Mouse (Mus musculus) erythroblast, adult 5-6 weeks (primary cell): ENCODE results near the gene Tefm. TPM values are rescaled to one million over a fixed set of nuclear protein-coding genes. Genes with fewer than 3 reads are reported as not detected.

Source experiments
- ATAC-seq: replicated peaks from 2 replicates; pipeline ENCODE4 v1.8.0; 2016; ENCODE audit warnings: moderate number of reproducible peaks, mild to moderate bottlenecking, moderate TSS enrichment, inconsistent platforms; ENCODE audit not compliant: poor library complexity, low FRiP score, severe bottlenecking
- total RNA-seq, 2 experiments: library from RNA; stranded (forward) in 1 of 2; stranded (reverse) in 1 of 2; fragments of 150-400 nt in 1 of 2; fragments of 200-764, 138-1000 nt in 1 of 2; gene quantifications; 2 replicates each; pipeline versions ENCODE4 v1.2.3 to v1.2.4; 2015 to 2017; ENCODE audit warnings: low replicate concordance in 2 of 2

Tefm gene
- total RNA-seq, 2 experiments from 2014 or later = 0.77 to 4.0 TPM

DNA sequence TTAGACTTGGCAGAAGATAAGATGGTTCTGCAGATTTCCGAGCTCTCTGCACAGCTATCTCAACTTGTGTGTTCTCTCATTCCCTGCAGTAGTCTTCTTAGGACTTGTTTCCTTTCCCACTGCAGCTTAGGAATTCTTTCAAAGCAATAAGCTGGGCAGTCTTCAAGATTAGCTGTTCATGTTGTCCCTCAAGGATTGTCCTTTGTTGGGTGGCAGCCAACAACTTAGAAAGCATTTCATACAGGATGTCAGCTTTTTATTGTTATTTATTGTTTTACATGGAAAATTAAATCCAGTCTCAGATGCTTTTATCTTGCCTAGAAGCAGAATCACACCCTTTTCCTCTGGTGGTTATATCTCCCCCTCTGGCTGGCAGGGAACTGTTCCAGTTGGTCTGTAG, 25.6 kb downstream of the Tefm start:
- no peak for ATAC-seq

DNA sequence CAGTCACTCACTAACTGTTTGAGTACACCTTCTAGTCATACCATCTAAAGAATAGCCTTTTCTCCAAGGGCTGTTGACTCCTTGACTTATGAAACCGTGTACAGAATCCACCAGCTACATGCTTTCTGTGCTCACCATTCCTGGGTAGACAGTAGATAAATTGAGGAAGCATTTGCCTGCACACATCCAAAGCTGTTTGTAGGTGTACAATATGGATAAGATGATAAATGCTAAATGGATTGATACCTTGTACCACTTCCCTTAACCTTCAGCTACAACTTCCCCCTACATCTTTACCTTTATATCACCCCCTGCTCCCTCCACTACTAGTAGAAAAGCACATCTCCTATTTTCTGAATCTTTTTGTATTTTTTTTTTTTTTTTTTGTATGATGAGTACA, 37.6 kb downstream of the Tefm start:
- no peak for ATAC-seq

DNA sequence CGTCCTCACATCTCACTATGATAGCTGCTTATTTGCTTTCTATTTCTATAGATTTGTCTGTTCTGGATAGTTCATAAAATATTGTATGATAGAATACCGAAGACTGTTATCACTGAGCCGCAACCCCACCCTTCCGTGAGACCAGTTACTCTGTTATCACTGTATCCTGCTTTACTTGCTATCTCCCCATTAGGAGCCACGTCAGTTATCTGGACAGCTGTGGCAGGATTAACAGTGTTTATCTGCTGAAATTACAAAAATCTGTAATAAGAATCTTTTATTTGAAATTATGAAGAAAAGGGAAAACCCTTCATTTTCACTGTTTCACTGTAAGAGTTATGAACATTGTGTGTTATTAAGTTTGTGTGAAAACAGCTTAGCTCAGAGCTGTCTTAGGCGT, 40.7 kb downstream of the Tefm start:
- ATAC-seq = no peak

DNA sequence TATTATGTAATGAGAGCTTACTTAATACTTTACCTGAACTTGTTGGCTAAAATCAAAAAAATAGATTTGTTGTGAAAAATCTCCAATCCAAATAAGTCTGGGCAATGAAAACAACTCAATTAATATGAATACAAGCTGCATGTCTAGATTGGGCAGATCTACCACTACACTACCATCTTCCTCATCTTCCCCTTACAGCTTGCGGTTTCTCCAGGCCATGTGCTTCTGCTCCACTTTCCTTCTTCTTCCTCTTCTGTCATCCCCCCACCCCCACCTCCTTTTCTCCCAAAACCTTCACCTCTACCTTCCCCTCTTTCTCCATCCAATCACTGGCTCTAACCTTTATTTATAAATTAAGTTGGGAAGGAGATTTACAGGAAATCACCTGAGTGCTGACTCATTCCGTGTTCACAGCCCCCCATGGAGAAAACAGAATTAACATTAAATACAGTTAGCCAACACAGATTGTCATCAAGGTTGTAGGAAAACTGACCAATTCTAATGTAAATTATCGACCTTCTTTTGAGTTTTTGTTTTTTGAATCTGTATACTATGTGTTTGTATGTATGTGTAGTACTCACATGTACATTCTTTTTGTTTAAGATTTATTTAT, 43.4 kb downstream of the Tefm start:
- no peak for ATAC-seq

DNA sequence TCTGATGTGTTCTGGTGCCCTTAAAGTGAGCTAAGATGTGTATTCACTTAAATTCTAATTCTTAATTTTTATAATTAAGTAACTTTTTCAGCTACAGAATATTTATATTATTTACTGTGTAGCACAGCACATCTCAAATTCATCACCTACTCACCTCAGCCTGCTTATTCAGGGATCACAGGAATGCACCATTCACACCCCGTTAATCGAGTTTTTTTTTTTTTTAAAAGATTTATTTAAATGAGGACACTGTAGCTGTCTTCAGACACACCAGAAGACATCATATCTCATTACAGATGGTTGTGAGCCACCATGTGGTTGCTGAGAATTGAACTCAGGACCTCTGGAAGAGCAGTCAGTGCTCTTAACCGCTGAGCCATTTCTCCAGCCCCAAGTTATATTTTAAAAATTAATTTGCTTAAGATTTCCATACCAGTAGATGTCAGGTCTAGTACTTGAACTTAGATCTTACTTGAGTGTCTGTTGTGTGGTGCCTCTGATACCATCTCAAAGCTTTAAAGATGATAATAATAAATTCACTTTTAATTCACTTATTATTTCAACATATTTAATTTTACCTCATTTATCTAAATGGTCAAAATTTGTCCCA, 51.3 kb downstream of the Tefm start:
- no peak for ATAC-seq

DNA sequence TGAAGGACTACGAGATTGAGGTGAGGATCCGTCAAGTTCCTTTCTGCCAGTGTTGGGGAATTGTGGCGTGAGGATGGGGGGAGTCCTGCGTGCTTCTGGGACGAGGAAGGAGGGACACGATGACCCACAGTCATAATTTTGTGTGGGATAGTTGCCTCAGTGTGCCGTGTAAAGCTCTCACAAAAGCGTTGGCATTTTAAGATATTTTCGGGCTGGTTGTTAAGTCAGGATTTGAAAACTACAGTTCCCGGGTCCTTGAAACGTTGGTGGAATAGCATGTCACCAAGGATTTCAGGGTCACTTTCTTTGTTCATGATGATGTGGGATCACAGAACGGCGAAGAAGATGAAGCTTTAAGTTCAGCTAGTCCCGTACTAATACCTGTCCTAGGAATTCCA, 52.2 kb downstream of the Tefm start:
- no peak for ATAC-seq

DNA sequence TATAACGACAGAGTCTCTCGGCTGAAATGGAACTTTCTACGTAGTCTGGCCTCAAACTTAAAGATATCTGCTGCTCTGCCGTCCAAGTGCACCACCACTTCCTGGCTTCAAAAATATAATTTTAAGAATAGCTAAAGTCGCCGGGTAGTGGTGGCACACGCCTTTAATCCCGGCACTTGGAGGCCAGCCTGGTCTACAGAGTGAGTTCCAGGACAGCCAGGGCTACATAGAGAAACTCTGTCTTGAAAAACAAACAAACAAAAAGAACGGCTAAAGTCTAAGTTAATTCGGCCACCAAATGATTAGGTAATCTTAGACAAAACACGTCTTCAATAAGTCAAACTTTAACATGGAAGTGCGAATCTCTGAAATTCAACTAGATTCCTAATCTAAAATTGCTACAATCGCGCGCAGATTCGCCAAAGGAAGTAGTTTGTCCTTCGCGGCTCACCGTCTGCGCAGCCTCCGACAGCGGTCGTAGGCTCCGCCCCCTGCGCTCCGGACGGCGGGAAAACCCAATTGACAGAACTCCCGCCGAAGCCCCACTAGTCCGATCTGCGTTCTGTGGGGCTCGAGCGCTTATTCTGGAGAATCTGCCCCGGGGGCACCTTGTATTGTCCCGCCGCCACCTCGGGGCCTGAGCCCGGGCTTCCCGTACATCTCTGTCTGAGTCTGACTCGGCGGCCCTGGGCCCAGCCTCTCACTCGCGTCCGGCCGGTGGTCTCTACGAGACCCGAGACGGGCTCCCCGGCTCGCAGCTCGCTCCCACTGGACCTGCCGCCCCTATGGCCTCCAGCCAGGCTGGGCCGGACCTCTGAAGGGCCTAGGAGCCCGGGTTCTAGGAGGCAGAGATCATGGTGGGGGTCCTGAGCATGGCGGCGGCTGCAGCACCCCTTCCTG, 52.8 kb downstream of the Tefm start, which contains the start of gene Atad5:
TSS of gene Atad5 (plus strand) at position 484 of the 900 bp plus-strand sequence.
- ATAC-seq = peak; percentile 86

DNA sequence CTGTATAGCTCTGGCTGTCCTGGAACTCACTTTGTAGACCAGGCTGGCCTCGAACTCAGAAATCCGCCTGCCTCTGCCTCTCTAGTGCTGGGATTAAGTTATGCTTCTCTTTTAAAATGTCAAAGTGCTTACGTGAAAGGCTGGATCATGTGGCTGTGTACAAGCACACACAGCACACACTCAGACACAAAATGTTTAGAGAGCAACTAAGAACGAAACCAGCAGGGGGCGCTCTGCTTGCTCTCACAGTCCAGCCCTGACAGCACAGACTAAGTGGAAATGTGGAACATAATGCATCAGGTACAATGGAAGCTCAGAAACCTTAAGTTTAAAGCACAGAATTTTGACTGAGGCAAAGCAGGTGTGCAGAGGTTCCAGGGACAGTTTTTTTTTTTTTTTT, 55.1 kb downstream of the Tefm start:
- ATAC-seq = peak; percentile 72

Other genes with a start within 250 kb of the Tefm start
- gene Utp6, start 179.8 kb downstream of the Tefm start, total RNA-seq (2015; ENCODE audit: low replicate concordance) = 2.3 and 15.0 TPM in 2 replicates
- 13.4 and 17.3 TPM in 2 replicates for gene Utp6, start 179.8 kb downstream of the Tefm start, total RNA-seq (2017; ENCODE audit: low replicate concordance)
- gene Suz12, start 149.1 kb downstream of the Tefm start, total RNA-seq (2015; ENCODE audit: low replicate concordance) = 30.6 and 40.1 TPM in 2 replicates
- gene Suz12, start 149.1 kb downstream of the Tefm start, total RNA-seq (2017; ENCODE audit: low replicate concordance) = 42.0 and 55.1 TPM in 2 replicates
- 57.5 and 58.4 TPM in 2 replicates for gene Crlf3, start 61.2 kb downstream of the Tefm start, total RNA-seq (2015; ENCODE audit: low replicate concordance)
- 82.4 and 107 TPM in 2 replicates for gene Crlf3, start 61.2 kb downstream of the Tefm start, total RNA-seq (2017; ENCODE audit: low replicate concordance)
- gene Atad5, start 52.8 kb downstream of the Tefm start, total RNA-seq (2015; ENCODE audit: low replicate concordance) = 25.1 and 32.1 TPM in 2 replicates
- 25.4 and 38.9 TPM in 2 replicates for gene Atad5, start 52.8 kb downstream of the Tefm start, total RNA-seq (2017; ENCODE audit: low replicate concordance)
- gene Adap2, start 11.9 kb upstream of the Tefm start, total RNA-seq (2015; ENCODE audit: low replicate concordance) = 1.7 and 5.0 TPM in 2 replicates
- 1.0 and 2.5 TPM in 2 replicates for gene Adap2, start 11.9 kb upstream of the Tefm start, total RNA-seq (2017; ENCODE audit: low replicate concordance)
- not detected in 2 replicates for gene Rnf135, start 41.7 kb upstream of the Tefm start, total RNA-seq (2015; ENCODE audit: low replicate concordance)
- gene Rnf135, start 41.7 kb upstream of the Tefm start, total RNA-seq (2017; ENCODE audit: low replicate concordance) = 0.42 and 0.60 TPM in 2 replicates
- gene Rhot1, start 66.8 kb upstream of the Tefm start, total RNA-seq (2015; ENCODE audit: low replicate concordance) = 10.2 and 11.9 TPM in 2 replicates
- 9.8 and 10.3 TPM in 2 replicates for gene Rhot1, start 66.8 kb upstream of the Tefm start, total RNA-seq (2017; ENCODE audit: low replicate concordance)
- not detected in 2 replicates for gene Rhbdl3, start 158.7 kb upstream of the Tefm start, total RNA-seq (2015; ENCODE audit: low replicate concordance)
- gene Rhbdl3, start 158.7 kb upstream of the Tefm start, total RNA-seq (2017; ENCODE audit: low replicate concordance) = not detected in 2 replicates
- gene 5730455P16Rik, start 235.9 kb upstream of the Tefm start, total RNA-seq (2015; ENCODE audit: low replicate concordance) = 0.84 and 0.96 TPM in 2 replicates
- gene 5730455P16Rik, start 235.9 kb upstream of the Tefm start, total RNA-seq (2017; ENCODE audit: low replicate concordance) = 3.8 and 4.0 TPM in 2 replicates
- 409 and 448 TPM in 2 replicates for gene Zfp207, start 241.1 kb upstream of the Tefm start, total RNA-seq (2015; ENCODE audit: low replicate concordance)
- gene Zfp207, start 241.1 kb upstream of the Tefm start, total RNA-seq (2017; ENCODE audit: low replicate concordance) = 409 and 414 TPM in 2 replicates